Comparison of ENCODE assay signal across 34 mouse cellular contexts in genomic region chr5:77576881-77577280, GRCm38 (mm10).
"Had no signal": no experiment of that assay in that cellular context is flagged by ENCODE, and none has a peak within 500 bp of the region (broad histone marks: within the 10 kb centered on the region; RNA-seq: fewer than 3 reads in every experiment).

No protein-coding gene starts in this region.

- ATAC-seq: hindbrain, embryonic 16.5 days; hindbrain, postnatal 0 days; inflammation-experienced regulatory T-cells, adult 6 months; intestine, embryonic 15.5 days; intestine, embryonic 16.5 days; intestine, postnatal 0 days had no signal

- H3K4me2 ChIP-seq: heart, embryonic 12.5 days; heart, embryonic 13.5 days; heart, embryonic 15.5 days; hindbrain, embryonic 12.5 days; hindbrain, embryonic 13.5 days; hindbrain, embryonic 14.5 days; hindbrain, embryonic 15.5 days; intestine, embryonic 15.5 days; kidney, embryonic 15.5 days had no signal

- H3K9me3 ChIP-seq: heart, embryonic 12.5 days; heart, embryonic 13.5 days; heart, embryonic 15.5 days; hindbrain, embryonic 10.5 days; hindbrain, embryonic 12.5 days; hindbrain, embryonic 13.5 days; hindbrain, embryonic 15.5 days; intestine, embryonic 15.5 days; kidney, embryonic 15.5 days had no signal

- H3K27me3 ChIP-seq: heart, embryonic 12.5 days; heart, embryonic 13.5 days; heart, embryonic 15.5 days; hindbrain, embryonic 12.5 days; hindbrain, embryonic 13.5 days; hindbrain, embryonic 15.5 days; intestine, embryonic 15.5 days; kidney, embryonic 15.5 days had no signal

- DNase-seq: heart, postnatal 10 days; heart, postnatal 14 days; heart, postnatal 36 days; heart, postnatal 4 days; kidney, adult 11 months; kidney, adult 18-20 months; kidney, adult 2 months; kidney, adult 8-10 months; kidney, adult 9 months; kidney, postnatal 10 days; kidney, postnatal 14 days; kidney, postnatal 25 days; kidney, postnatal 36 days; kidney, postnatal 4 days; layer of hippocampus, adult 9-11 months; layer of hippocampus, postnatal 36 days had no signal

- H3K27ac ChIP-seq: heart, embryonic 13.5 days; heart, embryonic 15.5 days; hindbrain, embryonic 10.5 days; hindbrain, embryonic 12.5 days; hindbrain, embryonic 13.5 days; hindbrain, embryonic 14.5 days; hindbrain, embryonic 15.5 days; hindbrain, postnatal 0 days; intestine, embryonic 15.5 days; kidney, embryonic 15.5 days; kidney, postnatal 0 days; layer of hippocampus, adult 2 months; left cerebral cortex, adult 2 months had no signal

- H3K36me3 ChIP-seq: heart, embryonic 12.5 days; heart, embryonic 13.5 days; heart, embryonic 15.5 days; hindbrain, embryonic 10.5 days; hindbrain, embryonic 12.5 days; hindbrain, embryonic 13.5 days; hindbrain, embryonic 15.5 days; intestine, embryonic 15.5 days; kidney, embryonic 15.5 days had no signal

- H3K4me3 ChIP-seq: heart, embryonic 12.5 days; heart, embryonic 13.5 days; heart, embryonic 15.5 days; hindbrain, embryonic 10.5 days; hindbrain, embryonic 12.5 days; hindbrain, embryonic 13.5 days; hindbrain, embryonic 15.5 days; intestine, embryonic 15.5 days; kidney, embryonic 15.5 days; layer of hippocampus, adult 2 months; left cerebral cortex, adult 2 months had no signal

- H3K9ac ChIP-seq: heart, embryonic 12.5 days; heart, embryonic 13.5 days; heart, embryonic 15.5 days; hindbrain, embryonic 12.5 days; hindbrain, embryonic 13.5 days; hindbrain, embryonic 14.5 days; hindbrain, embryonic 15.5 days; intestine, embryonic 15.5 days; kidney, embryonic 15.5 days had no signal
